Mouse (Mus musculus) intestine, embryonic 14.5 days (tissue): Measurements from ENCODE around the gene Syncrip. TPM values are rescaled to one million over a fixed set of nuclear protein-coding genes. Genes with fewer than 3 reads are reported as not detected.

Source experiments
- ATAC-seq: fragments of 200-750 bp; cut with Nextera tagmentation; replicated peaks from 2 replicates; pipeline ENCODE4 v1.8.0; 2017; ENCODE audit warnings: low read depth, moderate number of reproducible peaks, moderate TSS enrichment, moderate library complexity; ENCODE audit not compliant: low FRiP score, low TSS enrichment
- DNase-seq: peaks from one replicate; pipeline ENCODE4 v3.0.0-alpha.2; 2018; ENCODE audit warnings: low spot score
- H3K27ac ChIP-seq: fragments of 300-500 bp; sonication (generic); 2 replicates; pipeline ENCODE4 v1.5.1; 2014; ENCODE audit warnings: low read depth, mild to moderate bottlenecking, control low read depth
- H3K27me3 ChIP-seq: fragments of 300-500 bp; sonication (generic); replicated peaks from 2 replicates; pipeline ENCODE4 v1.6.1; 2014; ENCODE audit warnings: low read length, control low read depth; ENCODE audit not compliant: control insufficient read depth, insufficient read depth
- H3K36me3 ChIP-seq: fragments of 300-500 bp; sonication (generic); 2 replicates; pipeline ENCODE4 v1.6.1; 2014; ENCODE audit warnings: low read length, control low read depth; ENCODE audit not compliant: control insufficient read depth, insufficient read depth
- H3K4me1 ChIP-seq: fragments of 300-500 bp; sonication (generic); replicated peaks from 2 replicates; pipeline ENCODE4 v1.6.1; 2014; ENCODE audit warnings: low read length, control low read depth, mixed read lengths; ENCODE audit not compliant: control insufficient read depth, insufficient read depth
- H3K4me2 ChIP-seq: fragments of 300-500 bp; sonication (generic); 2 replicates; pipeline ENCODE4 v1.6.1; 2014; ENCODE audit warnings: low read length
- H3K4me3 ChIP-seq: fragments of 300-500 bp; sonication (generic); 2 replicates; pipeline ENCODE4 v1.5.1; 2014; ENCODE audit warnings: low read depth, low read length, control low read depth, mixed read lengths
- H3K9ac ChIP-seq: fragments of 300-500 bp; sonication (generic); 2 replicates; pipeline ENCODE4 v1.6.1; 2014; ENCODE audit warnings: mild to moderate bottlenecking, low read length
- H3K9me3 ChIP-seq: fragments of 300-500 bp; sonication (generic); 2 replicates; pipeline ENCODE4 v1.6.1; 2016; ENCODE audit warnings: low read length, control low read depth; ENCODE audit not compliant: control insufficient read depth
- WGBS: fragments of 180-500 bp; shearing (Covaris S2); extraction: QIAGEN DNeasy Blood & Tissue Kit; methylation state at CpG from one replicate; pipeline ENCODE4 v1.1.7; 2014; 5-methylcytosine and 5-hydroxymethylcytosine counted together
- polyA plus RNA-seq: library from polyadenylated mRNA; unstranded; fragments of >200 nt; fragmentation: Nextera tagmentation; extraction: Ambion mirVana; gene quantifications from 2 replicates; pipeline ENCODE4 v1.2.1, GENCODE M21; 2014

The Syncrip gene
- polyA plus RNA-seq, 1 experiment from 2014 or later, result 104 TPM

GRCm38 (mm10) chr9:88422428-88422827 lies 59.9 kb downstream of the Syncrip start:
- DNase-seq (no peak), ATAC-seq (no peak)
- Histone ChIP-seq H3K4me3 (no peak overlapping the region), H3K9ac (no peak overlapping the region), H3K27ac (no peak overlapping the region), H3K4me2 (no peak overlapping the region), H3K27me3 (no peaks in the 10 kb centered on the region), H3K4me1 (no peaks in the 10 kb centered on the region), H3K9me3 (peaks cover 3% of the 10 kb centered on the region; the same call in 1 of the 2 replicates), H3K36me3 (peaks cover 9% of the 10 kb centered on the region)
- WGBS, result 96% methylated on average over 4 of the region's 4 CpGs

- Histone ChIP-seq H3K27ac (no peak overlapping the region), H3K9ac (no peak overlapping the region), H3K36me3 (peaks cover 12% of the 10 kb centered on the region), H3K4me2 (no peak overlapping the region), H3K27me3 (no peaks in the 10 kb centered on the region), H3K4me1 (no peaks in the 10 kb centered on the region), H3K9me3 (no peaks in the 10 kb centered on the region), H3K4me3 (no peak overlapping the region)
- 76% methylated on average over 1 of the region's 1 CpGs for WGBS
- DNase-seq (no peak), ATAC-seq (no peak)
These were observed 65.6 kb downstream of the Syncrip start for GRCm38 (mm10) chr9:88416752-88417151.

GRCm38 (mm10) chr9:88409978-88410377 lies 72.4 kb downstream of the Syncrip start:
- H3K27me3 ChIP-seq, result no peaks in the 10 kb centered on the region
- ATAC-seq (no peak), DNase-seq (no peak)
- H3K36me3 ChIP-seq, result peaks cover 18% of the 10 kb centered on the region; the same call in 1 of the 2 replicates
- WGBS, result 97% methylated on average over 2 of the region's 2 CpGs
- H3K9ac ChIP-seq, result no peak overlapping the region
- H3K4me1 ChIP-seq, result no peaks in the 10 kb centered on the region
- no peak overlapping the region for H3K27ac ChIP-seq
- H3K9me3 ChIP-seq, result no peaks in the 10 kb centered on the region
- H3K4me2 ChIP-seq, result no peak overlapping the region
- no peak overlapping the region for H3K4me3 ChIP-seq

GRCm38 (mm10) chr9:88404515-88404914 lies 77.9 kb downstream of the Syncrip start:
- Histone ChIP-seq H3K4me3 (no peak overlapping the region), H3K9me3 (no peaks in the 10 kb centered on the region), H3K27ac (no peak overlapping the region), H3K27me3 (no peaks in the 10 kb centered on the region), H3K4me1 (no peaks in the 10 kb centered on the region), H3K36me3 (peaks cover 37% of the 10 kb centered on the region), H3K4me2 (no peak overlapping the region), H3K9ac (no peak overlapping the region)
- no peak for DNase-seq
- no peak for ATAC-seq
- WGBS, result 93% methylated on average over 6 of the region's 6 CpGs

- ATAC-seq (no peak), DNase-seq (no peak)
- Histone ChIP-seq H3K4me1 (no peaks in the 10 kb centered on the region), H3K4me3 (no peak overlapping the region), H3K27me3 (no peaks in the 10 kb centered on the region), H3K36me3 (peaks cover 36% of the 10 kb centered on the region), H3K4me2 (no peak overlapping the region), H3K9ac (no peak overlapping the region), H3K9me3 (no peaks in the 10 kb centered on the region), H3K27ac (no peak overlapping the region)
- WGBS, result 77% methylated on average over 10 of the region's 10 CpGs
These were observed 78.3 kb downstream of the Syncrip start for GRCm38 (mm10) chr9:88404088-88404487.

GRCm38 (mm10) chr9:88398461-88398860 lies 83.9 kb downstream of the Syncrip start:
- ATAC-seq, result no peak
- H3K4me3 ChIP-seq, result no peak overlapping the region
- no peaks in the 10 kb centered on the region for H3K4me1 ChIP-seq
- H3K9me3 ChIP-seq, result no peaks in the 10 kb centered on the region
- DNase-seq, result no peak
- no peaks in the 10 kb centered on the region for H3K27me3 ChIP-seq
- peaks cover 31% of the 10 kb centered on the region for H3K36me3 ChIP-seq
- WGBS, result 76% methylated on average over 1 of the region's 1 CpGs
- no peak overlapping the region for H3K9ac ChIP-seq
- H3K27ac ChIP-seq, result no peak overlapping the region
- no peak overlapping the region for H3K4me2 ChIP-seq

Other genes starting within 250 kb of the Syncrip start
- gene Nt5e, start 155.4 kb downstream of the Syncrip start, polyA plus RNA-seq, result 3.0 and 3.1 TPM in 2 replicates
- gene Snx14, start 43.6 kb downstream of the Syncrip start, polyA plus RNA-seq, result 29.7 and 35.1 TPM in 2 replicates
- gene Gm20537, start 26.0 kb downstream of the Syncrip start, polyA plus RNA-seq, result 0.24 and 0.52 TPM in 2 replicates
- gene Zfp949, start 65.4 kb upstream of the Syncrip start, polyA plus RNA-seq, result 8.8 and 9.6 TPM in 2 replicates
- gene Trim43a, start 98.3 kb upstream of the Syncrip start, polyA plus RNA-seq, result 0.08 TPM in 1 of 2 replicates, not detected in the other
- 39.9 and 42.1 TPM in 2 replicates for gene Mthfsl, start 237.7 kb upstream of the Syncrip start, polyA plus RNA-seq
- gene Bcl2a1d, start 249.3 kb upstream of the Syncrip start, polyA plus RNA-seq, result 0.51 and 1.3 TPM in 2 replicates